Mouse (Mus musculus): ENCODE measurements around the gene Platr25.

DNA sequence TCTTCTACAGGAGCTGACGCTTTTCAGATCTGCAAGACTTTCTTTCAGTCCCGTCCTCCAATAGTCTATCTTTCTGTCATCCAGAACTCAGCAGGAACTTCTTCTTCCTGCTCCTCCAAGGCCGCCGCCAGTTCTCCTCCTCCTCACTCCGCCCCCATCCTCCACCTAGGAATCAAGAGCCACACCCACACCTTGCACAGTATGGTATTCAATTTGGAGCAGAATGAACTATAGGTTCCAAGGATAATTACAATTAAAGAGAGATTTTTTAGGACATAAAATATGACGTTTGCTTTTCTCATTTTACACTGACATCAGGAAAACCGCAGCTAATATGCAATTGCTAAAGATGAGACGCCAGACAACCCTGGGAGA is 107.2 kb downstream of the Platr25 start:
- TF ChIP-seq POLR2A (IDR thresholded peaks at IDR 0.05; ENCODE audit: low read depth, low read length), result no peak
- TF ChIP-seq CTCF (IDR thresholded peaks at IDR 0.05; ENCODE audit: borderline replicate concordance, insufficient read depth, low read length), result no peak

All from embryonic fibroblast, embryonic 13.5 days (primary cell).